Mouse (Mus musculus): ENCODE results near the gene Rhbdd3.
"Not testable (repeated sequence)": the region's sequence is repeated elsewhere in the genome, so short reads cannot be mapped to it uniquely, and the experiment has no call there.

The Rhbdd3 gene

DNA sequence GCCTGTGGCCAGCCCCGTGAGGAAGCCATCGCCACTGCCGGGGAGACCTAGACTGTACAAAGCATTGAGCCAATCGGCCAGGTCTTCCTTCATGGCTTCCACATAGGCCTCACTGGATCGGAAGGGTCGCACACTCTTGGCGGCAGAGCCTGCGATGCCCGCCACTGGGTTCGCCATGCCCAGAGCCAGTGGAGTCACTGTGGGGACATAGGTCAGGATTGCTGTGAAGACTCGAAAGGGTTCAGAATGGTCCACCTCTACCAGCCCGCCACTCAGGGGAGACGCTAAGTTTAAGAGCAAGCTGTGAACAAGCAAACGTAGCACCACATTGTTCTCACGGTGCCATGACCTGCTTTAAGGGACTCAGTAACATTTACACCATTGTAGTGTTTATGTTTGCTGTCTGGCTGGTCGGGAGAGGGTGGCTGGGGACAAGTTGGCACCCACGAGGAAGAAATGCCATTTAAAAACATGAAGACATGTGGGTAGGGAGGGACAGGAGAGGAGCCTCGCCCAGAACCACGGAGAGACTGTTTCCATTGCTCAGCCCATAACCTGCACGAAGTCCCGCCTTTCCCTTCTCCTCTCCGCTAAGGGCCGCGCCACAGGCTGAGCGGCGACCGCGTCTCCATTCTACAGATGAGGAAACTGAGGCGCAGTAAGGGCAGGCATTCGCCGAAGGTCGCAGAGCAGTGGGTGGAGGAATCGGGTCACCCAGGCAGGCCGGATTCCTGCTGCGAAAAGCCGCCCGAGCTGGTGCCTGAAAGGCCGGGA is 34.3 kb upstream of the Rhbdd3 start:
- in situ Hi-C loops (cut with MboI, MseI) = no loop called here

DNA sequence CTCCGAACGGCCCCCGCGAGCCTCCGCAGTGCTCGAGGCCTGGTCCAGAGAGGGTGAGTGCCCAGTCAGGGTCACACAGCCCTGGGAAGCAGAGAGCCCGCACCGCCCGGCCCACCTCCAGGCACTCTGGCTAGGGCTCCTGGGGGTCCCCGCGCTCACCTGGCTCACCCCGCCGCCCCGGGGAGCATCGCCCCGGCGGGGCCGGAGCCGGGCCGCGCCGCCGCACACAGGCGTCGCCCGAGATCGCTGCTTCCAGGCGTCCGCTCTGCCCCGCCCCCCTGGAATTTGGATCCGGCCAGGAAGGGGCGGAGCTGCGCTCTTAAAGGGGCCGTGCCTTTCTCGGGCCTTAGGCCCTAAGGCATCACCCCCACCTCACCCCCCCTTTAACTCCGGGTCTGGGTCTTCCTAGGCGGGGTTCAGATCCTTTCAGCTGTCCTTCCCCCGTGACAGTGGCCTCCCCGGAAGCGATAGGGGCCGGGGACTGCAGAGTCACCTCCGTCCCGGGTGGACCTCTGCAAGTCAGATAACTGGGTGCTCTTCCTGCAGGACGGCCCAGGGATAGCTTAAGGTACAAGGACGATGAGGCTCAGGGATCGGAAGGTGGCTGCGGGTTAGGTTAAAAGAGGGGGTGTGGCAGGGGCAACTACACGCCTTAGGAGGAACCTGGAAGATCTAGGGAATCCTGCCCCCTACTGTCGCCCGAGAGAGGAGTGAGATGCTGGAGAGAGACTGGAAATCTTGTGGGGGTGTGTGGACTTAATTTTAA is 33.5 kb upstream of the Rhbdd3 start, which contains the start of gene Gas2l1:
Gene Gas2l1 (minus strand): TSS at position 272 of the 766 bp plus-strand sequence.
- in situ Hi-C loops (cut with MboI, MseI) = no loop called here

DNA sequence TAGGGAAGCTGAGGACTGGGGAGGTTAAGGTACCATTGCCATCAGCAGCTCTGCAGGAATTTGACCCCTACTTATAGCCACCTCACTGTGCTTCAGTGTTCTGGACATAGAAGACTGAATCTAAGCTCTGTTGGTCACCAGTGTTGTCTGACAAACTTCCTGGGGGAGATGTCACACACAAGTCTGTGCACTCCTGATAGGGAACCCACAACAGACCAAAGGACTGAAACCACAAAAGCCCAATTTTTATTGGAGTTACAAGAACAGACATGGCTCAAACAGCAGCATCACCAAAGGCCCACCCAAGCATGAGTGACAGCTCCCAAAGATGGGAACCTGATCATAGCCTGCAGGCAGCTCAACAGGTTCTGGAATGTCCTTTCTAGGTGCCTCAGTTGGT is 31.7 kb upstream of the Rhbdd3 start:
- in situ Hi-C loops (cut with MboI, MseI) = no loop called here

DNA sequence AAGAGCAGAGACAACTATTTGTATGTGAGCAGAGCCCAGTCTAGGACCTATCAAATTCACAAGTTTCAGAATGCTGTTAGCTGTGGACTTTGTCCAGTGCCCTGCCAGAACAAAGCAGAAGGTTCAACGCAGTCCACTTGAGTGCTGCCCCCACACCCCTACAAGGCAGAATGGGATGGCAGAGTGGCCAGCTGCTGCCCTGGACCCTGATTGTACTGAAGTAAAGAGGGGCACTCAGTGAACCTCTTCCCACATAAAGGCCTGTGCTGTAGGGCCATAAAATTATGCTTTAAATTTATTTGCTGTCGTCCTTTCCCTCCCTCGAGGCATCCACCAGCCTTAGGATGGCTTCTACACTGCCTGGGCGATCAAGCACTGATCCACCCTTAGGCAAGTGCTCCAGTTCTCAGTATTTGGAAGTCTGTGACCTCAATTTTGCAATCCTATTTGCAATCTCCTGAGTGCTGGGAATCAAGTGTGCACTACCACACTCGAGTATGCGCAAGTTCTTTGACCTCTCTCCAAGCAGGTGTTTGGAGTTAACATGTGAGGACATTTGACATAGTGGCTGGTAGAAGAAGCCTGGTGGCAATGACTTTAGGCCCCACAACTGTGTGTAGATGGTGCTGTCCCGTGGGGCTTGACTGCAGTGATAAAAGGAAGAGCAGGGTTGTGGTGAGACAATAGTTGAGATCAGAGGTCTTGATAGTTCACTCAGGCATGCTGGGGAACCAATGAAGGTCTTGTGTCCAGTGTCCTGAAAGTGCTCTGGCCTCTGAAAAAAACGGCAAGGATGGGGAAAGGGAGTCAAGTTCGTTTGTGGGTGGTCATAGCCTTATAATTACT is 30.4 kb upstream of the Rhbdd3 start:
- in situ Hi-C loops (cut with MboI, MseI) = no loop called here

DNA sequence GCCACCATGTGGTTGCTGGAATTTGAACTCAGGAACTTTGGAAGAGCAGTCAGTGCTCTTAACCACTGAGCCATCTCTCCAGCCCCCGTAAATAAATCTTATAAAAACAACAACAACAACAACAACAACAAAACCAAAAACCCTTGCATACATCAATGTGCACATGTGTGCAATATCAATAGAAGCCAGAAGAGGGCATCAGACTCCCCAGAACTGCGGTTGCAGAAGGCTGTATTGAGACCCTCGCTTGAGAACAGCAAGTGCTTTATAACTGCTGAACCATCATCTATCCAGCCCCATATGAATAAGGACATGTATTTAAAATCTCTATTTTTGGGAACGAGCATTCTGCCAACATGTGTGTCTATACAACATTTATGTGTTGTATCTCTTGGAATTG is 23.8 kb upstream of the Rhbdd3 start:
- in situ Hi-C loops (cut with MboI, MseI) = no loop called here

DNA sequence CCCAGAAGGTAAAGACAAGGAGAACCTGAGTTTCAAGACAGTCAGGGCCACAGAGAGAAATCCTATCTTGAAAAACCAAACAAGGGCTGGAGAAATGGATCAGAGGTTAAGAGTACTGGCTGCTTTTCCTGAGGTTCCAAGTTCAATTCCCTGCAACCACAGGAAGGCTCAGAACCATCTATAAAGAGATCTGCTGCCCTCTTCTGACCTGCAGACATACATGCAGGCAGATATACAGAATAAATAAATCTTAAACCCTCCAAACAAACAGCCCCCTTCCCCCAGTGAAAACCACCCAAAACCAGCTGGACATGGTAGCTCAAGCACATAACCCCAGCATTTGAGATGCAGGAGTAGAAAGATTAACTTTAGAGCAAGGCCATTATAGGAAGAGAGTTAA is 23.0 kb upstream of the Rhbdd3 start:
- in situ Hi-C loops (cut with MboI, MseI) = no loop called here

DNA sequence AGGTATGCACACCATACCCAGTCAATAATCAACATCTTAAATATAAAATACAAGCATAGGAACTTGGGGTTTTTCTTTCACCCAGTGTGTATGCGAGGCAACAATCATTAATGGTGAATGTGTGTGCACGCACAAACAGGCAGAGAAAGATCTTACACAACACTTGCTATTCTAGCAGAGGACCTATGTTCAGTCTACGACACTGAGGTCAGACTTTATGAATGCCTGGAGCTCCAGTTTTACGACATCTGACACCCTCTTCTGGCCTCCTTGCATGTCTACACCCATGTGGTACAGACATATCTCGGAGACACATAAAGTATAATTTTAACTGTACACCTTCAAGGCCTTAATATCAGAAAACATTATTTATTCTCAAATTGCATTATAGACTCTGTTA is 21.9 kb upstream of the Rhbdd3 start:
- in situ Hi-C loops (cut with MboI, MseI) = not testable (repeated sequence)

DNA sequence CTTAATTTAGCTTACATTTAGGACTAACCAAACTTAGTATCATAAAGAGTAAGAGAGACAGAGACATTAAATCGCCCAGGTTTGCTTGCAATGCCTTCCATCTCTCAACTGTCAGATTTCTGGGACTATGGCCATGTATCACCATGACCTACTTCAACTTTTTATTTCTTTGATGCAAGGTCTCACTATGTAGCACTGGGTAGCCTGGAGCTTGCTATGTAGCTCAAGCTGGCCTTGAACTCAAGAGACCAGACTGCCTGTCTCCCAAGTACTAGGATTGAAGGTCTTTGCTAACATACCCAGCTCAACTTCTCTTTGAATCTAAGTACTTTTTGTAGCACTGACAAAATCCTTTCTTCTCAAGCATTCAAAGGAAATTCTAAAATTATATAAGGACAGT is 9.6 kb upstream of the Rhbdd3 start:
- in situ Hi-C loops (cut with MboI, MseI) = no loop called here

DNA sequence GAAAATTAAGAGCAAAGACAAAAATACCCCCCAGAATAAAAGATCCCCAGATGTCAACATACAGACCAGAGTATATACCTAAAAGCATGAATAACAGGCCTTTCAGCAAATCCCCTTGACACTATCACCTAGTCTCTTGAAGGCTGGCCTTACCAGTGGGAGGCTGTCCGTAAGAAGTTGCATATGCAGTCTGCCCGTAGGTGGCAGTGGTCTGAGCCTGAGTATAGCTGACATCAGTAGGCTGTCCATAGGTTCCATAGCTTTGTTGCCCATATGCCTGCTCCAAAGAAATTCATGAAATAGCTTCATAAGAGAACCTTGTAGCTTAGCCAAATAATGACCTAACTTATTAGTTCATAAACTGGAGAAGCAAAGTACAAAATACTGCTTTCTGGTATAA is 7.0 kb upstream of the Rhbdd3 start:
- in situ Hi-C loops (cut with MboI, MseI) = loop anchor here in 1 of 2 experiments (10.0 kb wide), 1 partner anchor 1857 kb away; no protein-coding TSS in a partner anchor

DNA sequence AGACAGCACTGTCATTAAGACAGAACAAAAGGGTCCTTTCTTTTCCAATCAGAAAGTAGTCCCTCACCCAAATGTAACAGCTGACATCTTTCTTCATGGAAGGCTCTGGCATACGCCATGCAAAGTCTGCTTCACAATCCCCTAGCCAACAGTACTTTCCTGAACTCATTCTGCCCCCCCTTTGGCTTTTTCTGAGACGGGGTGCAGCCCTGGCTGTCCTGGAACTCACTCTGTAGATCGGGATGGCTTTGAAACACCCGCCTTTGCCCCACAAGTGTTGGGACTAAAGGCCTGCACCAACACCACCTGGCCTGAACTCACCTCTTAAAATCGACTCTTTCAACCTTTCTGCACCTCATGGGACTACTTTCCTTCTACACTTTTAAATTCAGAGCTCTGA is 2.8 kb upstream of the Rhbdd3 start:
- in situ Hi-C loops (cut with MboI, MseI) = loop anchor here in 1 of 2 experiments (5.0 to 10.0 kb wide), 2 partner anchors 89 to 1861 kb away; no protein-coding TSS in a partner anchor

DNA sequence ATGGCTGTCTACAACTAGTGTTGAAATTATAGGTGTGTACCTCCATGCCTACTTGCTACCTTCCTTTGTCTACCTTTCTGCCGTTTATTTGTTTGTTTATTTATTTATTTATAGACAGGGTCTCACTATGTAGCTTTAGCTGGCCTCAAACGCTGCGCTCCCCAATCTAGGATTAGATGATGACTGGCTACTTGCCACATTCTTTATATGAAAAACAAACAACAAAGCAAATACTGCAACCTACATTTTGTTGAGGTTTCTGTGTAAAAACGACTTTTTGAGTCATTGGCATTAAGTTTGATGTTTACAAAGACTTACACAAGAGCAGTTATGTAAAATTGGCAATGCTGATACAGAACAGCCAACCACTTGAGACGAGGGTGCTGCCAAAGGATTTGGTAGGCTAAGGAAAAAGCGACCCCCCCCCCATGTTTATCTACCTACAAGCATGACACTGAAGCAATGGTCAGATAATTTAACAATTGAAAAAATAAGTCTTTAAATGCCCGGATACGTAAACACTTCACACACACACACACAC is 2.2 kb upstream of the Rhbdd3 start:
- in situ Hi-C loops (cut with MboI, MseI) = loop anchor here in 1 of 2 experiments (5.0 to 10.0 kb wide), 2 partner anchors 89 to 1862 kb away; no protein-coding TSS in a partner anchor

DNA sequence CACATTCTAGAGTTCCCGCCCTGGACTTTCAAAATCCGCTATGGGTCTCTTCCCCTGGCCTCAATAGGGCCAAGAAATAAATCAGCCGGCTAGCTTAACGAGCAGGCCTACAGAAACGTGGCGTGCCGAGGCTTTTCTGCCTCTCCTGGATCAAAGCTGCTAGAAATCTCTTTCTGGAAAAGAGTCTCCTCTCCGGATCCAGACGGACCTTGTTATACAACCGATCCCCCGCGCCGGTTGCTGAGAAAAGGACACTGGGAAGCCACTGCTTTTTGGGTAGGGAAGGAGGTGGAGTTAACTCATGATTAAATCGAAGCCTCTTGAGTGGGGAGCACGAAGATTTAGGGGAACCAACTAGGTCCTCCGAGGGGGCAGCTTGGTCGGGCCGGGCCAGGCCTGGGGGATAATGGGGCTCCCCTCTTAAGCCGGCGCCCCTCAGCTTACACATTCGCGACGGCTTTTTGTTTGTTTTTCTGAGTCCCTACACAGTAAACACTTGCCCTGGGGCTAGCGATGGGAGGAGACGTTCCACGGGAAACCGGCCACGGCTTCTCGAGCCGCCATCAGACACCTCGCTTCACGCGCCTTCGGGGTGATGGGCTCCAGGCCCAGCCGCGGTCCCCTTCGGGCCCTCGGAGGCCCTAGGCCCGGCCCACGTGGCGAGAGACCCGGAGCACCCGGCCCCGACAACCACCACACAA is 541 bp upstream of the Rhbdd3 start:
- in situ Hi-C loops (cut with MboI, MseI) = loop anchor here in 1 of 2 experiments (5.0 to 10.0 kb wide), 2 partner anchors 91 to 1863 kb away; no protein-coding TSS in a partner anchor

DNA sequence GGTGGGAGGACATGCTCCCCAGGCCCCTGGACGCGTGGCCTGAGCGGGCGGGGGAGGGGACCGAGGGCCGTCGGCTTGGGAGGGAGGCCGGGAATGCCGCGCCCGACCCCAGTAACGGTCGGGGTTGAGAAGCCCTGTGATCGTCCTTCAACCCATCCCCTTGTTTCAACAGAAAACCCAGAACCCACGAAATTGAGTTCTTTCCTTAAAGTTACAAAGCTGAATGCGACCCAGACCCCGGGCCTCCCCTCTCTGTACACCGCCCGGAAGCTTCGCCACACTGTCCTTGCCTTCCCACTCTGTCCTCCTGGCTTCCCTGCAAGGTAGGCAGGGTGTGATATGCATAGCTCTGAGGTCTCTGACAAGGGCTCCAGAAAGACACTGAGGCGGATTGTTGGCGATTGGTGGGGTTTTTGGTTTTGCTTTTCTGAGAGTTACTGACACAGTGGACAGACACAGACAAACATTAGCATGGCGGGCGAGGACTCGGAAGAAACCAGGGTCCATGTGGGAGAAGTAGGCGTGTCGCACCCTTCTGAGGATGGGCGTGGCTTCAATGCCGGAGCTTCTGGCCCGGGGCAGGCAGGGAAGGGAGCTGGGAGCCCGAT is 954 bp downstream of the Rhbdd3 start:
- in situ Hi-C loops (cut with MboI, MseI) = loop anchor here (5.0 to 10.0 kb wide), 3 partner anchors 92 to 1865 kb away; no protein-coding TSS in a partner anchor

DNA sequence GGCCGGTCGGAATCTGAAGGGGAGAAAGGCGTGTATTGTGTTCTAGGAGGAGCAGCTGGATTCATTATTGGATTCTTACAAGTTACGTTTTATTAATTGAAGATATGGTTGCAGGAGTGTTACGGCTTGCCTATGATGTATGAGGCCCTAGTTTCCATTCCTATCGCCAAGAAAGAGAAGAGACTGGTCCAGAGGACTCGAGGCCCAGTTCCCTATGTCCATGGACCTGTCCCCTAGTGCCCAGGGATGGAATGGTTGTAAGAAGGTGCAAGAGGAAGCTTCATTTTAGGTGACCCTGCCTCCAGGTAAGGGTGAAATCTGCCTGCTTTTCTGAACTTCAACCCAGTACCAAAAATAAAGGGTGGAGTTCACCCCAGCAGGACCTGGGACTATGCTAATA is 1.6 kb downstream of the Rhbdd3 start:
- in situ Hi-C loops (cut with MboI, MseI) = loop anchor here in 1 of 2 experiments (5.0 kb wide), 1 partner anchor 382 kb away; no protein-coding TSS in a partner anchor

DNA sequence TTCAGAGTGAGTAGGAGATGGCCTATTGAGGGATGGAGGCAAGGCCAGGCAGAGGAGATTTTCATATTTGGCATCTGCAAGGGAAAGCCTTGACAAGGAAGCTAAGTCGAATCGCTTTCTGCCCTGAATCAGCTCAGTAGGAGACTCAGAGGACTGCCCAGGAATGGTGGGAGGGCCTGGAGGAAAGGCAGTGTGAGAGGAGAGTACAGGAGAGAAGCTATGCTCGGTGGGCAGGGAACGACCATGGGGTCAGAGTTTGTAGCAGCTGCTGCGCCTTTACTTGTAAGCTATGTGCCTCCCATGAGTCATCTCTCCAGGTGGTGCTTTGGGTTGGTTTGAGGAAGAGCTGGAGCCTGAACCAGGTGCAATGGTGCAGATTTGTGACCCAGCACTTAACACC is 2.1 kb downstream of the Rhbdd3 start:
- in situ Hi-C loops (cut with MboI, MseI) = loop anchor here in 1 of 2 experiments (5.0 kb wide), 1 partner anchor 382 kb away; no protein-coding TSS in a partner anchor

DNA sequence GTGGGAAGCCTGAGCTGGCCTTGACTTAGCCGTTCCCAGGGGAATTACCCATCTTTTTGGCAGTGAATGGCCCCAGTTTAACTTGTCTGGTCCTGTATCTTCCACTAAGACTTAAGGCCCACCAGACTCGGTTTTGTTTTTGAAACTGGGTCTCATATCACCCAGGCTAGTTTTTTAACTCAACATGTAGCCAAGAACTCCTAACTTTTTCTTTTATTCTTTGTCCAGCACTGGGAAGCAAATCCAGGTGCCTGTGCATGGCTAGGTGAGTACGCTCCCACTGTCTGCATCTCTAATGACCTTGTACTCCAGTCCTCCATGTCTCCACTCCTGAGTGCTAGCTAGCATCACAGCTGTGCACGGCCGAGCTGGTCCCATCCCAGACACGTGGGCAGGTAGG is 2.9 kb downstream of the Rhbdd3 start:
- in situ Hi-C loops (cut with MboI, MseI) = loop anchor here in 1 of 2 experiments (5.0 kb wide), 1 partner anchor 381 kb away; no protein-coding TSS in a partner anchor

DNA sequence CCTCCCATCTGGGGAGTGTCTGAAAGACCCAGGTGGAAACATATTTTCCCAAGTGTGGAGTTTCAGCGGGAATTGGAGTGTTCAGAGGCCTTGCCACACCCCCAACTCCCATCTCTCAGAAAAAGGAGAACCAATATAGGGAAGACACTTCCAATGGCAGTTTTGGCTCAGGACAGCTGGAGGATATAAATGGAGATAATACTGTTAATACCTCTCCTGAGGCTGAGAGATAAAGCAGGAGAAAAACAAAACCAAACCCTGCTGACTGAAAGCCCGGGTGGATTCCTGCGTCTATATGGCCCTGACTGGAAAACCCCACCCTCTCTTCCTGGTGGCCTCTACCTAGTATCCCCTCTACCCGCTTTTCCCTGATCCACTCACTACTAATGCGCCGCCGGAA is 3.7 kb downstream of the Rhbdd3 start:
- in situ Hi-C loops (cut with MboI, MseI) = loop anchor here in 1 of 2 experiments (5.0 kb wide), 1 partner anchor 380 kb away; no protein-coding TSS in a partner anchor

DNA sequence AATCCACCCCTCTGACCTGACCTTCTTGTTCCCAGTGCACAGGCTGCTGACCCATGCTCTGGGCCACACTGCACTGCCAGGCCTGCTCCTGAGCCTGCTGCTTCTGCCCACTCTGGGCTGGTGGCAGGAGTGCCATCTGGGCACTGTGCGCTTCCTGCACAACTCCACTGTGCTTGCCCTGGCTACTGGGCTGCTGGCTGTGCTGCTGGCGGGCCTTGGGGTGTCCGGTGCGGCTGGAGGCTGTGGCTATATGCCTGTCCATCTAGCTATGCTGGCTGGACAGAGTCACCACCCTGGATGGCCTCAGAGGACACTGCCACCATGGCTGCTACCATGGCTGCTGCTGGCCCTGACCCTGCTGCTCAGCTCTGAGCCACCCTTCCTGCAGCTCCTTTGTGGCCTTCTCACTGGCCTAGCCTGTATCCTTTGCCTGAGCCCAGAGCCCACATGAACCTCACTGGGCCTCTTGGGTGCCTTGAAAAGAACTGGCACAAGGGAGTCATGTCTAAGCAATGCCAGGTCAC is 5.3 kb downstream of the Rhbdd3 start:
- in situ Hi-C loops (cut with MboI, MseI) = loop anchor here in 1 of 2 experiments (5.0 kb wide), 1 partner anchor 378 kb away; no protein-coding TSS in a partner anchor

DNA sequence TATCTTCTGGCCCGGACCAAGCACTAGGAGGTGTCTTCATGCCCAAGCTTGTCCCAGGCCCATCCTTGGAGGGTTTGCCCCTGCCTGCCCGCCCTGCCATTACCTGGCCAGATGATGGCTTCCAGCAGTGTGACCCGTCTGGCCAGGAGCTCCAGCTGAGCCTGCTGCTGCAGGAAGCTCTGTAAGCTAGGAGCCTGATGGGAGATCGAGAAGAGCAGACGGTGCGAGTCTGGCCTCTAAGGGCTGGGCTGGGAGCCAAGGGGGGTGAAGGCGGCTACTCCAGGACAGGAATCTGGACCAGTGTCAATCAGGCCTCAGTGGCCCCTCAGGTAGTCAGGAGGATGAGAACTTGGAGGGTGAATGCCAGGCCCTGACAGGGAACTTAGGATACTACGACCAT is 10.7 kb downstream of the Rhbdd3 start:
- in situ Hi-C loops (cut with MboI, MseI) = no loop called here

Measured in T-helper 17 cell (primary cell).